Mouse (Mus musculus) thymus, postnatal 0 days (tissue): ENCODE data around the gene Agtrap. TPM values are rescaled to one million over a fixed set of nuclear protein-coding genes. Genes with fewer than 3 reads are reported as not detected.

Source experiments
- polyA plus RNA-seq: library from polyadenylated mRNA; unstranded; fragments of >200 nt; fragmentation: Nextera tagmentation; extraction: Ambion mirVana; gene quantifications from 2 replicates; pipeline ENCODE4 v1.2.1, GENCODE M21; 2015

Gene Agtrap
- polyA plus RNA-seq, 1 experiment from 2014 or later, result 45.2 TPM

Other genes starting within 250 kb of the Agtrap start
- 4.5 and 5.6 TPM in 2 replicates for gene Zfp933, start 239.7 kb downstream of the Agtrap start, polyA plus RNA-seq
- gene Miip, start 219.2 kb downstream of the Agtrap start, polyA plus RNA-seq, result 73.5 and 88.4 TPM in 2 replicates
- gene Fv1, start 219.1 kb downstream of the Agtrap start, polyA plus RNA-seq, result 4.7 and 4.9 TPM in 2 replicates
- gene Mfn2, start 183.3 kb downstream of the Agtrap start, polyA plus RNA-seq, result 18.2 and 18.8 TPM in 2 replicates
- gene Plod1, start 151.3 kb downstream of the Agtrap start, polyA plus RNA-seq, result 11.4 TPM in 2 replicates
- 21.8 and 28.9 TPM in 2 replicates for gene 2510039O18Rik, start 147.1 kb downstream of the Agtrap start, polyA plus RNA-seq
- 0.42 and 0.62 TPM in 2 replicates for gene Nppb, start 102.2 kb downstream of the Agtrap start, polyA plus RNA-seq
- 0.76 and 0.88 TPM in 2 replicates for gene Nppa, start 87.3 kb downstream of the Agtrap start, polyA plus RNA-seq
- gene Clcn6, start 49.2 kb downstream of the Agtrap start, polyA plus RNA-seq, result 4.1 and 4.2 TPM in 2 replicates
- 8.3 and 9.0 TPM in 2 replicates for gene Mthfr, start 49.0 kb downstream of the Agtrap start, polyA plus RNA-seq
- 42.1 and 46.1 TPM in 2 replicates for gene Mad2l2, start 42.4 kb upstream of the Agtrap start, polyA plus RNA-seq
- not detected in 2 replicates for gene Draxin, start 42.7 kb upstream of the Agtrap start, polyA plus RNA-seq
- gene Fbxo6, start 64.1 kb upstream of the Agtrap start, polyA plus RNA-seq, result 36.2 and 37.7 TPM in 2 replicates
- gene Fbxo44, start 72.5 kb upstream of the Agtrap start, polyA plus RNA-seq, result 10.2 and 10.9 TPM in 2 replicates
- gene Fbxo2, start 72.6 kb upstream of the Agtrap start, polyA plus RNA-seq, result 0.71 and 1.1 TPM in 2 replicates
- gene Disp3, start 199.9 kb upstream of the Agtrap start, polyA plus RNA-seq, result not detected in 2 replicates